Mouse (Mus musculus): Measurements from ENCODE around the gene Rbl1. TPM values are rescaled to one million over a fixed set of nuclear protein-coding genes. Genes with fewer than 3 reads are reported as not detected.

The Rbl1 gene
- total and polyA plus RNA-seq, 3 experiments, result 14.9 to 27.4 (median 21.9) TPM

DNA sequence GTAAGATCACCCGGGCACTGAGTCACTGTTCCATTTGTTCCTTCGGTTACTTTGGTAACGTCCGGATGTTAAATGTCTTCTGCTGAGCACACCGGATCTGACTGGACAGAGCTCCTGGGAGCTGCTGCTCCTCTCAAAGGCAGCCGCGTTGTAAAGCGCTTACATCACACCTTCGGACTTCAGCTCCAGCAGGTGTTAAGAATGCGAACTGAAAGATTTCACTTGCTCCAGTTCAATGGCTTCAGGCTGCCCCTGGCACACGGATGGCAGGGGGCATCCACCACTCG is 104.1 kb downstream of the Rbl1 start:
- H3K79me2 ChIP-seq (replicated peaks; ENCODE audit: control insufficient read depth, extremely low read depth, insufficient read depth, poor library complexity, severe bottlenecking), result no peaks in the 10 kb centered on the region
- H3K4me1 ChIP-seq (ENCODE audit: control insufficient read depth in 1 of 2, insufficient read depth in 2 of 2), result peaks cover 4 to 59% of the 10 kb centered on the region in 2 experiments; a peak in 3 of 4 replicates
- peaks cover 4% of the 10 kb centered on the region for H3K9me3 ChIP-seq (replicated peaks; ENCODE audit: low read length)
- in situ Hi-C loops (cut with MboI; ENCODE audit: low pct_ligation_motif_present, low pct_unique_long_range_greater_than_20kb, low sequenced_read_pairs) (no loop called here), dilution Hi-C loops (cut with MboI; ENCODE audit: extremely low pct_ligation_motif_present, extremely low pct_unique_long_range_greater_than_20kb, low sequenced_read_pairs) (no loop called here)
- H3K27me3 ChIP-seq (replicated peaks), result no peaks in the 10 kb centered on the region
- H3K27ac ChIP-seq (ENCODE audit: insufficient read depth, low read depth), result no peak overlapping the region
- DNase-seq (ENCODE audit: extremely low read depth), result no peak
- H3K4me2 ChIP-seq (ENCODE audit: insufficient read depth, low read depth, poor library complexity, severe bottlenecking), result no peak overlapping the region
- no peak for TF ChIP-seq JUND (conservative IDR thresholded peaks at IDR 0.05; ENCODE audit: low read depth, low read length)
- TF ChIP-seq CHD2 (IDR thresholded peaks at IDR 0.05; ENCODE audit: low read length), result no peak
- no peak for TF ChIP-seq ELF1 (IDR thresholded peaks at IDR 0.05; ENCODE audit: low read depth, low read length)
- TF ChIP-seq ZC3H11A (IDR thresholded peaks at IDR 0.05; ENCODE audit: low read depth, low read length), result no peak
- TF ChIP-seq SMC3 (IDR thresholded peaks at IDR 0.05; ENCODE audit: low read depth, low read length), result no peak
- TF ChIP-seq CTCF (conservative IDR thresholded peaks at IDR 0.05 in 1 of 2, IDR thresholded peaks at IDR 0.05 in 1 of 2; ENCODE audit: low read depth in 2 of 2, low read length in 2 of 2), result no peak
- no peak for TF ChIP-seq USF2 (conservative IDR thresholded peaks at IDR 0.05; ENCODE audit: low read depth, low read length)
- no peak for TF ChIP-seq MXI1 (IDR thresholded peaks at IDR 0.05; ENCODE audit: low read depth, low read length)
- no peak for TF ChIP-seq POLR2AphosphoS2 (IDR thresholded peaks at IDR 0.05; ENCODE audit: low read depth, low read length)
- no peak for TF ChIP-seq RCOR1 (conservative IDR thresholded peaks at IDR 0.05; ENCODE audit: low read depth, low read length)
- no peak for TF ChIP-seq MYC (IDR thresholded peaks at IDR 0.05; ENCODE audit: low read depth, low read length)
- TF ChIP-seq EP300 (IDR thresholded peaks at IDR 0.05; ENCODE audit: low read length), result no peak
- TF ChIP-seq MAFK (IDR thresholded peaks at IDR 0.05; ENCODE audit: insufficient replicate concordance, low read length), result no peak
- no peak for TF ChIP-seq MAX (IDR thresholded peaks at IDR 0.05; ENCODE audit: low read length)
- no peak for TF ChIP-seq ZKSCAN1 (IDR thresholded peaks at IDR 0.05; ENCODE audit: borderline replicate concordance, low read depth, low read length)
- TF ChIP-seq TCF12 (IDR thresholded peaks at IDR 0.05; ENCODE audit: low read depth, low read length), result no peak
- no peak overlapping the region for H3K4me3 ChIP-seq (replicated peaks in 1 of 3; ENCODE audit: low read depth in 2 of 3, low read length in 2 of 3, poor library complexity in 1 of 3)
- H3K36me3 ChIP-seq (replicated peaks in 1 of 2; ENCODE audit: control insufficient read depth in 1 of 2, insufficient read depth in 1 of 2, low read length in 1 of 2), result peaks cover 54 to 80% of the 10 kb centered on the region in 2 experiments
- H3K9ac ChIP-seq (ENCODE audit: insufficient read depth, low read depth), result no peak overlapping the region

DNA sequence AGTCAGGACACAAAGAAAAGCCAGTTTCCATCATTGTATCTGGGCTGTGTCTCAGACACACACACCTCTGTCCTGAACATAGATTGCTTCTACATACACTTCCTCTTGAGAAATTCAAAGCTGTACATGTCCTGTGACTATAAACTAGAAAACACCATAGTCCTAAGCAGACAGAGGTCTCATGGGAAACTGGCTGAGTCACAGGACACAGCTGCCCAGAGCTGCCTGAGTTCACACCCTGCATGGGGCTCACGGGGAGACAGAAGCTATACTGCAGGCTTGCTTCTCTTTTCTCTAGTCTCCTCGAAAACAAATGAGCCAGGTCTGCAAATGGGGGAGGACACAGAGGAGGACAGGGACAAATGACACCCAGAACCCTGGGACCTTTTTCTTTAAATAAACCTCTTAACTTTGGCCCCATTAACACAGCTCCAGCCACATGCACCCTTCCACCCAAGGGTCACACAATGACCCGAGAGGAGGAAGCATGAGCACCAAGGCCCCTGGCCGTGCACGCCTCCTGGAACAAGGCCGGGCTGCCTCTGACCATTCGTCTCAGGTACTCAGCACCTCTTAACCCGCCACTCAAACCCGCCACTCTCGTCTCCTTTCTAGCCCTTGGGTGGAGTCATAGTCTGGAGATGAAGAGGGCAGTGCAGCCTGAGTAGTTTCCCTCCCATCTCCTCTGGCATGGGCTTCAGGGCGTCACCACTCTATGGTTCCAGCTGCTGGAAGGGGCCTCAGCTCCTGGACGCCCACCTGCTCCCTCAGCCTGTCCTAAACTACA is 104.6 kb downstream of the Rbl1 start:
- dilution Hi-C loops (cut with MboI; ENCODE audit: extremely low pct_ligation_motif_present, extremely low pct_unique_long_range_greater_than_20kb, low sequenced_read_pairs) (no loop called here), in situ Hi-C loops (cut with MboI; ENCODE audit: low pct_ligation_motif_present, low pct_unique_long_range_greater_than_20kb, low sequenced_read_pairs) (loop anchor here (25.0 kb wide), 1 partner anchor 212 kb away; the partner anchor contains the start of gene Sla2)
- Histone ChIP-seq H3K27ac (ENCODE audit: insufficient read depth, low read depth) (0 out of 2 replicates have a peak overlapping the region, but pooled peaks have one; percentile 3), H3K36me3 (replicated peaks in 1 of 2; ENCODE audit: control insufficient read depth in 1 of 2, insufficient read depth in 1 of 2, low read length in 1 of 2) (peaks cover 49 to 76% of the 10 kb centered on the region in 2 experiments), H3K79me2 (replicated peaks; ENCODE audit: control insufficient read depth, extremely low read depth, insufficient read depth, poor library complexity, severe bottlenecking) (no peaks in the 10 kb centered on the region), H3K4me3 (replicated peaks in 1 of 3; ENCODE audit: low read depth in 2 of 3, low read length in 2 of 3, poor library complexity in 1 of 3) (no peak overlapping the region), H3K27me3 (replicated peaks) (no peaks in the 10 kb centered on the region), H3K4me1 (ENCODE audit: control insufficient read depth in 1 of 2, insufficient read depth in 2 of 2) (peaks cover 4 to 65% of the 10 kb centered on the region in 2 experiments; a peak in 3 of 4 replicates), H3K9ac (ENCODE audit: insufficient read depth, low read depth) (no peak overlapping the region), H3K9me3 (replicated peaks; ENCODE audit: low read length) (peaks cover 4% of the 10 kb centered on the region), H3K4me2 (ENCODE audit: insufficient read depth, low read depth, poor library complexity, severe bottlenecking) (no peak overlapping the region)
- peak; percentile 83 for DNase-seq (ENCODE audit: extremely low read depth)
- TF ChIP-seq PAX5 (IDR thresholded peaks at IDR 0.05; ENCODE audit: low read length) (no peak), GABPA (IDR thresholded peaks at IDR 0.05; ENCODE audit: insufficient replicate concordance, low read depth, low read length) (no peak), MAZ (IDR thresholded peaks at IDR 0.05; ENCODE audit: low read depth, low read length) (no peak), ETS1 (conservative IDR thresholded peaks at IDR 0.05; ENCODE audit: low read depth, low read length) (peak; percentile 75), EP300 (IDR thresholded peaks at IDR 0.05; ENCODE audit: low read length) (peak; percentile 24; the same call in 1 of the 2 replicates), E2F4 (IDR thresholded peaks at IDR 0.05; ENCODE audit: insufficient replicate concordance, low read depth, low read length) (no peak), SMC3 (IDR thresholded peaks at IDR 0.05; ENCODE audit: low read depth, low read length) (no peak), BHLHE40 (IDR thresholded peaks at IDR 0.05; ENCODE audit: low read depth, low read length) (peak; percentile 56), KAT2A (IDR thresholded peaks at IDR 0.05; ENCODE audit: insufficient replicate concordance, low read length) (no peak), IRF4 (IDR thresholded peaks at IDR 0.05; ENCODE audit: low read depth, low read length) (no peak), CHD1 (IDR thresholded peaks at IDR 0.05; ENCODE audit: low read depth, low read length) (no peak)

Measured in CH12.LX (cell line).